Mouse (Mus musculus) C2C12 (cell line): ENCODE results near the gene Rps19.

Experiments used
- CEBPB ChIP-seq: IDR thresholded peaks from one replicate; pipeline ENCODE4 v1.6.1; 2011; ENCODE audit warnings: low read depth, mild to moderate bottlenecking, control low read depth, moderate library complexity
- CTCF ChIP-seq: IDR thresholded peaks from one replicate; pipeline ENCODE4 v1.5.1; 2011; ENCODE audit not compliant: control insufficient read depth, insufficient read depth, insufficient read length

- TF ChIP-seq CTCF (no peak), CEBPB (no peak)
These were observed 34.0 kb upstream of the Rps19 start for GRCm38 (mm10) chr7:24850162-24850561.
